Comparison of ENCODE assay signal across 8 mouse cellular contexts in genomic region chr6:34478677-34479360, GRCm38 (mm10). TPM values are rescaled to one million over a fixed set of nuclear protein-coding genes. Genes with fewer than 3 reads are reported as not detected.
A peak's percentile ranks its signal among the peaks of the same experiment; 100 is the strongest.
DNase-seq lines count a peak whose midpoint lies in the region; ATAC-seq and TF ChIP-seq lines count a peak whose summit lies in the region.

No protein-coding gene starts in this region.

- H3K9ac ChIP-seq in heart, embryonic 13.5 days: peak overlapping the region; percentile 56; the same call in 1 of the 2 replicates
- no peak overlapping the region for H3K9ac ChIP-seq in heart, adult 2 months (ENCODE audit: low read depth, low read length)
- H3K9ac ChIP-seq in forebrain, embryonic 11.5 days (ENCODE audit: low read length): no peak overlapping the region
- 0 out of 2 replicates have a peak overlapping the region, but pooled peaks have one; percentile 13 for H3K9ac ChIP-seq in neural tube, embryonic 12.5 days

- H3K79me2 ChIP-seq in heart, adult 2 months (replicated peaks; ENCODE audit: control insufficient read depth, insufficient read depth, low read length): 0 out of 2 replicates have a peak, but pooled peaks cover 2% of the 10 kb centered on the region

- no peak overlapping the region; the same call in 1 of the 2 replicates for H3K27ac ChIP-seq in heart, embryonic 13.5 days (replicated peaks)
- no peak overlapping the region for H3K27ac ChIP-seq in heart, adult 2 months
- no peak overlapping the region for H3K27ac ChIP-seq in forebrain, embryonic 11.5 days (ENCODE audit: low read depth, low read length)
- no peak overlapping the region for H3K27ac ChIP-seq in neural tube, embryonic 12.5 days

- no peak for TF ChIP-seq CTCF in heart, adult 2 months (IDR thresholded peaks at IDR 0.05)

- no peaks in the 10 kb centered on the region for H3K9me3 ChIP-seq in heart, embryonic 13.5 days
- H3K9me3 ChIP-seq in forebrain, embryonic 11.5 days (ENCODE audit: control insufficient read depth, low read length): no peaks in the 10 kb centered on the region
- no peaks in the 10 kb centered on the region for H3K9me3 ChIP-seq in neural tube, embryonic 12.5 days

- H3K27me3 ChIP-seq in heart, embryonic 13.5 days (replicated peaks): no peaks in the 10 kb centered on the region
- H3K27me3 ChIP-seq in heart, adult 2 months (ENCODE audit: control insufficient read depth, insufficient read depth, low read length): no peaks in the 10 kb centered on the region
- H3K27me3 ChIP-seq in forebrain, embryonic 11.5 days (ENCODE audit: control insufficient read depth, insufficient read depth, low read length): no peaks in the 10 kb centered on the region
- H3K27me3 ChIP-seq in neural tube, embryonic 12.5 days (replicated peaks): no peaks in the 10 kb centered on the region

- H3K4me3 ChIP-seq in heart, embryonic 13.5 days: peak overlapping the region; percentile 72
- no peak overlapping the region for H3K4me3 ChIP-seq in heart, adult 2 months
- no peak overlapping the region for H3K4me3 ChIP-seq in forebrain, embryonic 11.5 days (ENCODE audit: low read depth, low read length)
- no peak overlapping the region for H3K4me3 ChIP-seq in neural tube, embryonic 12.5 days

- no peak for ATAC-seq in heart, embryonic 13.5 days (ENCODE audit: extremely low read depth, insufficient number of reproducible peaks, low FRiP score, low TSS enrichment)
- ATAC-seq in forebrain, embryonic 11.5 days (replicated peaks; ENCODE audit: low FRiP score): 0 out of 2 replicates have a peak, but pooled peaks have one; percentile 19
- ATAC-seq in neural tube, embryonic 12.5 days (ENCODE audit: low FRiP score, low read depth): no peak

- TF ChIP-seq EP300 in heart, adult 2 months (IDR thresholded peaks at IDR 0.05; ENCODE audit: insufficient read depth, low read depth, low read length): no peak

- no peaks in the 10 kb centered on the region for H3K36me3 ChIP-seq in heart, embryonic 13.5 days
- H3K36me3 ChIP-seq in heart, adult 2 months (ENCODE audit: control insufficient read depth, insufficient read depth, low read length): no peaks in the 10 kb centered on the region
- no peaks in the 10 kb centered on the region for H3K36me3 ChIP-seq in forebrain, embryonic 11.5 days (ENCODE audit: control insufficient read depth, insufficient read depth, low read length)
- no peaks in the 10 kb centered on the region for H3K36me3 ChIP-seq in neural tube, embryonic 12.5 days

- 56% methylated on average over 6 of the region's 6 CpGs for WGBS in heart, embryonic 13.5 days
- WGBS in heart, adult 2 months: 71% methylated on average over 6 of the region's 6 CpGs
- WGBS in forebrain, embryonic 11.5 days: 18% methylated on average over 6 of the region's 6 CpGs
- 12% methylated on average over 6 of the region's 6 CpGs for WGBS in neural tube, embryonic 12.5 days

- intact Hi-C loops in heart, adult 2 months (cut with DNase I): no loop called here
- intact Hi-C loops in left cerebral cortex, postnatal 36 days (cut with DNase I): no loop called here

- peaks cover 51% of the 10 kb centered on the region for H3K4me1 ChIP-seq in heart, embryonic 13.5 days
- peaks cover 4% of the 10 kb centered on the region for H3K4me1 ChIP-seq in heart, adult 2 months (ENCODE audit: control insufficient read depth, insufficient read depth, low read length)
- H3K4me1 ChIP-seq in forebrain, embryonic 11.5 days (replicated peaks; ENCODE audit: control insufficient read depth, insufficient read depth, low read length): peaks cover 7% of the 10 kb centered on the region; the same call in 1 of the 2 replicates
- H3K4me1 ChIP-seq in neural tube, embryonic 12.5 days: peaks cover 29% of the 10 kb centered on the region

- H3K4me2 ChIP-seq in heart, embryonic 13.5 days: peak overlapping the region; percentile 93
- peak overlapping the region; percentile 3; the same call in 1 of the 2 replicates for H3K4me2 ChIP-seq in forebrain, embryonic 11.5 days (ENCODE audit: low read depth, low read length, severe bottlenecking)
- H3K4me2 ChIP-seq in neural tube, embryonic 12.5 days (replicated peaks): peak overlapping the region; percentile 31

- TF ChIP-seq POLR2A in heart, adult 2 months (IDR thresholded peaks at IDR 0.05; ENCODE audit: insufficient read depth, low read depth, low read length): no peak

- DNase-seq in heart, adult 2 months: no peak
- DNase-seq in forebrain, embryonic 11.5 days (ENCODE audit: low spot score): peak; percentile 64
- peak; percentile 76 for DNase-seq in liver
- no peak for DNase-seq in left cerebral cortex, postnatal 36 days (ENCODE audit: low spot score in 2 of 2)
- no peak for DNase-seq in urinary bladder, postnatal 14 days (ENCODE audit: low spot score)
- DNase-seq in urinary bladder, adult 2 months (ENCODE audit: low spot score): no peak

RNA-seq across cellular contexts. Expression of gene Bpgm, which starts 2.8 kb away (rescaled TPM):
- 69.1 and 111 TPM in 2 replicates for polyA plus RNA-seq in heart, embryonic 13.5 days (2015; fragmentation: Nextera tagmentation; extraction: Ambion mirVana)
- total RNA-seq in heart, adult 2 months (2021): 100 to 1,000 TPM in 1 of 2 experiments, 10 to 100 TPM in 1; 38.6 to 148 TPM
- 19.9 and 72.4 TPM in 2 replicates for polyA plus RNA-seq in heart, adult 2 months (2012; rRNA removed)
- 71.2 TPM in 2 replicates for polyA plus RNA-seq in forebrain, embryonic 11.5 days (2014; fragmentation: Nextera tagmentation; extraction: Ambion mirVana)
- polyA plus RNA-seq in neural tube, embryonic 12.5 days (2016; fragmentation: Nextera tagmentation; extraction: Ambion mirVana): 62.0 and 67.4 TPM in 2 replicates
- total RNA-seq in left cerebral cortex, postnatal 36 days (2021): 10 to 100 TPM; 63.2 to 70.6 TPM
- 40.9 and 45.8 TPM in 2 replicates for polyA plus RNA-seq in urinary bladder, adult 2 months (2012; rRNA removed)

Comparison
In these comparisons a context has a peak if more than half of its experiments do, and no peak if none do; other contexts are left out.
1. H3K9ac ChIP-seq: peak in heart, embryonic 13.5 days (single experiment) and neural tube, embryonic 12.5 days (single experiment); none in heart, adult 2 months (single experiment) and forebrain, embryonic 11.5 days (single experiment).
2. H3K4me2 ChIP-seq: peak in every context shown above with its lines; median percentile 93 in heart, embryonic 13.5 days; 31 in neural tube, embryonic 12.5 days; 3 in forebrain, embryonic 11.5 days.
3. DNase-seq: peak in forebrain, embryonic 11.5 days (single experiment) and liver (single experiment); none in heart, adult 2 months (0 of 2), left cerebral cortex, postnatal 36 days (0 of 2), urinary bladder, postnatal 14 days (single experiment) and urinary bladder, adult 2 months (single experiment).